ENCODE assay signal across 9 mouse cellular contexts in the genomic region with DNA sequence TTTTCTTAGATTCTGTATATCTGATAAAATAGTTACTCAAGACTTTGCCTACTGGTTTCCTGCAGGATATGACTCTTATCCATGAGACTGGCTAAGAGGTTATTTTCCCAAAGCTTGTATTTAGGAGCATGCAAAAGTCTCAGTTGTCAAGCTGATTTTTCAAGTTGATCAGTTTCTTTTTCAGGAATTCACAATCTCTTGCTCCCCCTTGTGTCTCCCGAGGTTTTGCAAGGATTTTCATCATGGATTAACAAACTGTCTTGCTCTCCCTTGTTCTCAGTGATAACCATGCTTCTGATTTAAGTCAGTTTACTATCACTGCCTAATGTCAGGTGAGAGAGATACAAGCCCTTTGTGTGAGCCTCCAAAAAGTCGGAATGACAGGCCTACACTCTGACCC. TPM values are rescaled to one million over a fixed set of nuclear protein-coding genes. Genes with fewer than 3 reads are reported as not detected.
DNase-seq lines count a peak whose midpoint lies in the region; ATAC-seq lines count a peak whose summit lies in the region.
"Had no signal": no experiment of that assay in that cellular context is flagged by ENCODE, and none has a peak within 500 bp of the region (broad histone marks: within the 10 kb centered on the region; RNA-seq: fewer than 3 reads in every experiment).

No protein-coding gene starts in this region.

- WGBS in kidney, embryonic 14.5 days, result 42% methylated on average over 2 of the region's 2 CpGs
- 41% methylated on average over 2 of the region's 2 CpGs for WGBS in intestine, embryonic 15.5 days

- intact Hi-C loops in left cerebral cortex, postnatal 4 days (cut with DNase I), result no loop called here

- H3K4me1 ChIP-seq in kidney, embryonic 14.5 days (ENCODE audit: control insufficient read depth, insufficient read depth, low read length), result no peaks in the 10 kb centered on the region
- no peaks in the 10 kb centered on the region for H3K4me1 ChIP-seq in intestine, embryonic 15.5 days (replicated peaks)
- H3K4me1 ChIP-seq: heart, embryonic 15.5 days; lung, embryonic 15.5 days had no signal

- no peak for ATAC-seq in kidney, embryonic 14.5 days (ENCODE audit: low FRiP score, low TSS enrichment)
- ATAC-seq in intestine, embryonic 15.5 days, result no peak

- H3K9me3 ChIP-seq in kidney, embryonic 14.5 days (ENCODE audit: control insufficient read depth, low read length), result no peaks in the 10 kb centered on the region
- no peaks in the 10 kb centered on the region for H3K9me3 ChIP-seq in intestine, embryonic 15.5 days
- H3K9me3 ChIP-seq: heart, embryonic 15.5 days; lung, embryonic 15.5 days had no signal

- no peak overlapping the region for H3K4me2 ChIP-seq in kidney, embryonic 14.5 days (replicated peaks; ENCODE audit: low read depth, low read length)
- no peak overlapping the region for H3K4me2 ChIP-seq in intestine, embryonic 15.5 days (replicated peaks)
- H3K4me2 ChIP-seq: heart, embryonic 15.5 days; lung, embryonic 15.5 days had no signal

- H3K4me3 ChIP-seq in kidney, embryonic 14.5 days (ENCODE audit: low read length), result no peak overlapping the region
- no peak overlapping the region for H3K4me3 ChIP-seq in intestine, embryonic 15.5 days (replicated peaks)
- H3K4me3 ChIP-seq: heart, embryonic 15.5 days; lung, embryonic 15.5 days had no signal

- H3K9ac ChIP-seq in kidney, embryonic 14.5 days (ENCODE audit: low read depth, low read length), result no peak overlapping the region
- H3K9ac ChIP-seq in intestine, embryonic 15.5 days, result no peak overlapping the region
- H3K9ac ChIP-seq: heart, embryonic 15.5 days; lung, embryonic 15.5 days had no signal

- H3K36me3 ChIP-seq in kidney, embryonic 14.5 days (ENCODE audit: control insufficient read depth, insufficient read depth, low read length), result no peaks in the 10 kb centered on the region
- no peaks in the 10 kb centered on the region for H3K36me3 ChIP-seq in intestine, embryonic 15.5 days
- H3K36me3 ChIP-seq: heart, embryonic 15.5 days; lung, embryonic 15.5 days had no signal

- H3K27me3 ChIP-seq in kidney, embryonic 14.5 days (ENCODE audit: control insufficient read depth, insufficient read depth, low read length), result no peaks in the 10 kb centered on the region
- H3K27me3 ChIP-seq in intestine, embryonic 15.5 days (replicated peaks), result no peaks in the 10 kb centered on the region
- H3K27me3 ChIP-seq: heart, embryonic 15.5 days; lung, embryonic 15.5 days had no signal

- H3K27ac ChIP-seq in kidney, embryonic 14.5 days (ENCODE audit: low read depth, low read length), result no peak overlapping the region
- no peak overlapping the region for H3K27ac ChIP-seq in intestine, embryonic 15.5 days
- H3K27ac ChIP-seq: heart, embryonic 15.5 days; lung, embryonic 15.5 days had no signal

- DNase-seq in kidney, adult 9 months, result peak; percentile 11
- DNase-seq in Muller cell, postnatal 12 days (ENCODE audit: inconsistent ontology term), result peak; percentile 26
- DNase-seq in embryo, embryonic 11 days, result peak; percentile 32
- DNase-seq in left cerebral cortex, postnatal 4 days, result peak; percentile 16
- DNase-seq in T-cell, adult 2 months (ENCODE audit: low spot score), result no peak

RNA-seq across cellular contexts. Expression of a gene that starts 30.5 kb away (rescaled TPM):
- not detected in 2 replicates for polyA plus RNA-seq in kidney, embryonic 14.5 days (2014; fragmentation: Nextera tagmentation; extraction: Ambion mirVana)
- not detected for total RNA-seq in left cerebral cortex, postnatal 4 days (2021)
- polyA plus RNA-seq in intestine, embryonic 15.5 days (2015; fragmentation: Nextera tagmentation; extraction: Ambion mirVana), result not detected in 2 replicates
- polyA plus RNA-seq: heart, embryonic 15.5 days; lung, embryonic 15.5 days had no signal
